Mouse (Mus musculus) liver, postnatal 0 days (tissue): ENCODE results near the gene Itih2.

ENCODE experiments used
- CTCF ChIP-seq: sonication (generic); IDR thresholded peaks from 2 replicates; pipeline ENCODE4 v1.5.1; 2016; ENCODE audit warnings: antibody characterized with exemption, low read depth
- EP300 ChIP-seq: IDR thresholded peaks from 2 replicates; pipeline ENCODE4 v1.6.1; 2016; ENCODE audit warnings: antibody characterized with exemption, low read depth, mild to moderate bottlenecking

GRCm38 (mm10) chr2:10133941-10134340 lies 2.7 kb upstream of the Itih2 start:
- TF ChIP-seq EP300 (no peak; the same call in 1 of the 2 replicates), CTCF (no peak)
